Mouse (Mus musculus) liver, embryonic 14.5 days (tissue): Measurements from ENCODE around the gene Nr5a2.

Experiments used
- CTCF ChIP-seq: IDR thresholded peaks from 2 replicates; pipeline ENCODE4 v1.5.1; 2016; ENCODE audit warnings: antibody characterized with exemption, low read depth, control low read depth
- EP300 ChIP-seq: IDR thresholded peaks from 2 replicates; pipeline ENCODE4 v1.6.1; 2016; ENCODE audit warnings: antibody characterized with exemption, low read depth

DNA sequence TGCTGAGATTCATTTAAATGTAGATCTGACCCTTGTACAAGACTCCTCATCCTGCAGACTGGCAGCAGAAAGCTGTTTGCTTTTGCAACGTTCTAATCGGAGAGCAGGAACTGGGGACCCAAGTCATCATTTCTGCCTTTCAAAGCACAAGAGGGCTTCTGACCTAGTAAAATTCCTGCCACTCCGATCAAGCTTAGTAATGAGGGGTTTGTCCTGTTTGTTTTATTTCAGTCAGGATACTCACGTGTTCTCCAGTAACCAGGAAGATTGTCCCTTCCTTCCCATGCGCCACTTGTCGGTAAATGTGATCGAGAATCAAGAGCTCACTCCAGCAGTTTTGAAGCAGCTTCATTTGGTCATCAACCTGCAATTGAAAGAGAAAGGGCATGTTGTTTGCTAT, 69.8 kb downstream of the Nr5a2 start:
- TF ChIP-seq CTCF (no peak), EP300 (no peak)
